Mouse (Mus musculus) CD4-positive helper T cell, adult 2 months (primary cell): ENCODE measurements around the gene Lpcat2.
"Not testable (repeated sequence)": the region's sequence is repeated elsewhere in the genome, so short reads cannot be mapped to it uniquely, and the experiment has no call there.

ENCODE experiments used
- DNase-seq: peaks from one replicate; pipeline ENCODE4 v3.0.0-alpha.2; 2012; ENCODE audit warnings: low read depth, missing footprints, low spot score

Lpcat2 gene

GRCm38 (mm10) chr8:92853188-92853983 is 1.8 kb upstream of the Lpcat2 start:
- no peak for DNase-seq

- DNase-seq: no peak
These were observed 466 bp upstream of the Lpcat2 start for GRCm38 (mm10) chr8:92854673-92855072.

GRCm38 (mm10) chr8:92856273-92856986 is 1.3 kb downstream of the Lpcat2 start:
- DNase-seq: no peak

- DNase-seq: no peak
These were observed 3.5 kb downstream of the Lpcat2 start for GRCm38 (mm10) chr8:92858475-92859182.

- no peak for DNase-seq
These were observed 6.8 kb downstream of the Lpcat2 start for GRCm38 (mm10) chr8:92861977-92862376.

- no peak for DNase-seq
These were observed 15.1 kb downstream of the Lpcat2 start for GRCm38 (mm10) chr8:92870281-92870680.

- DNase-seq: no peak
These were observed 17.1 kb downstream of the Lpcat2 start for GRCm38 (mm10) chr8:92872063-92872759.

GRCm38 (mm10) chr8:92875795-92876194 is 20.7 kb downstream of the Lpcat2 start:
- DNase-seq: no peak

- no peak for DNase-seq
These were observed 26.1 kb downstream of the Lpcat2 start for GRCm38 (mm10) chr8:92881247-92881646.

- DNase-seq: no peak
These were observed 28.6 kb downstream of the Lpcat2 start for GRCm38 (mm10) chr8:92883771-92884170.

- DNase-seq: not testable (repeated sequence)
These were observed 37.1 kb downstream of the Lpcat2 start for GRCm38 (mm10) chr8:92892216-92892615.

GRCm38 (mm10) chr8:92893870-92894269 is 38.7 kb downstream of the Lpcat2 start:
- DNase-seq: no peak

GRCm38 (mm10) chr8:92895053-92895452 is 39.9 kb downstream of the Lpcat2 start:
- no peak for DNase-seq

- DNase-seq: no peak
These were observed 40.9 kb downstream of the Lpcat2 start for GRCm38 (mm10) chr8:92896056-92896455.

GRCm38 (mm10) chr8:92896611-92897010 is 41.5 kb downstream of the Lpcat2 start:
- no peak for DNase-seq

GRCm38 (mm10) chr8:92897794-92898193 is 42.7 kb downstream of the Lpcat2 start:
- DNase-seq: no peak

GRCm38 (mm10) chr8:92899590-92899989 is 44.5 kb downstream of the Lpcat2 start:
- DNase-seq: no peak

- no peak for DNase-seq
These were observed 46.0 kb downstream of the Lpcat2 start, which contains the start of gene Capns2 for GRCm38 (mm10) chr8:92901107-92901506. Capns2 (plus strand) TSS chr8:92901407.

GRCm38 (mm10) chr8:92902981-92903380 is 47.8 kb downstream of the Lpcat2 start:
- DNase-seq: no peak

- DNase-seq: no peak
These were observed 48.5 kb downstream of the Lpcat2 start for GRCm38 (mm10) chr8:92903488-92904135.

- DNase-seq: no peak
These were observed 51.4 kb downstream of the Lpcat2 start for GRCm38 (mm10) chr8:92906553-92906952.
